In genomic region chr9:113978656-113979055, GRCm38 (mm10) we compare ENCODE assay signal across 20 mouse cellular contexts. TPM values are rescaled to one million over a fixed set of nuclear protein-coding genes. Genes with fewer than 3 reads are reported as not detected.
DNase-seq lines count a peak whose midpoint lies in the region; ATAC-seq and TF ChIP-seq lines count a peak whose summit lies in the region.
"Had no signal": no experiment of that assay in that cellular context is flagged by ENCODE, and none has a peak within 500 bp of the region (broad histone marks: within the 10 kb centered on the region; RNA-seq: fewer than 3 reads in every experiment).

No protein-coding gene starts in this region.

- peaks cover 4% of the 10 kb centered on the region for H3K4me1 ChIP-seq in heart, adult 2 months (ENCODE audit: control insufficient read depth, insufficient read depth, low read length)
- H3K4me1 ChIP-seq in bone marrow macrophage, adult 2 months (ENCODE audit: control insufficient read depth, insufficient read depth, low read length) = peaks cover 8% of the 10 kb centered on the region
- no peaks in the 10 kb centered on the region for H3K4me1 ChIP-seq in liver, embryonic 14.5 days (replicated peaks; ENCODE audit: control insufficient read depth in 2 of 2, insufficient read depth in 2 of 2, low read length in 1 of 2)
- H3K4me1 ChIP-seq in stomach, postnatal 0 days (replicated peaks; ENCODE audit: control insufficient read depth, insufficient read depth) = no peaks in the 10 kb centered on the region
- H3K4me1 ChIP-seq: embryonic facial prominence, embryonic 13.5 days had no signal

- no peak overlapping the region for H3K4me2 ChIP-seq in liver, embryonic 14.5 days (ENCODE audit: low read depth)
- H3K4me2 ChIP-seq in stomach, postnatal 0 days (replicated peaks; ENCODE audit: low read depth) = no peak overlapping the region
- H3K4me2 ChIP-seq: embryonic facial prominence, embryonic 13.5 days; heart, embryonic 12.5 days; hindbrain, embryonic 12.5 days; lung, embryonic 14.5 days; neural tube, embryonic 13.5 days had no signal

- no peaks in the 10 kb centered on the region for H3K27me3 ChIP-seq in heart, adult 2 months (ENCODE audit: control insufficient read depth, insufficient read depth, low read length)
- no peaks in the 10 kb centered on the region for H3K27me3 ChIP-seq in liver, embryonic 14.5 days (ENCODE audit: control insufficient read depth, insufficient read depth, low read length)
- H3K27me3 ChIP-seq in stomach, postnatal 0 days (ENCODE audit: control insufficient read depth, insufficient read depth, low read length) = no peaks in the 10 kb centered on the region
- H3K27me3 ChIP-seq: CH12.LX; embryonic facial prominence, embryonic 13.5 days; heart, embryonic 12.5 days; hindbrain, embryonic 12.5 days; neural tube, embryonic 13.5 days had no signal

- no peaks in the 10 kb centered on the region for H3K9me3 ChIP-seq in liver, embryonic 14.5 days (ENCODE audit: control insufficient read depth, low read length)
- no peaks in the 10 kb centered on the region for H3K9me3 ChIP-seq in stomach, postnatal 0 days (ENCODE audit: control insufficient read depth, low read length)
- H3K9me3 ChIP-seq: embryonic facial prominence, embryonic 13.5 days; heart, embryonic 12.5 days; hindbrain, embryonic 12.5 days; midbrain, embryonic 10.5 days; neural tube, embryonic 13.5 days had no signal

- 0 out of 2 replicates have a peak, but pooled peaks have one; percentile 14 for ATAC-seq in liver, embryonic 14.5 days (ENCODE audit: insufficient read depth)
- ATAC-seq in stomach, postnatal 0 days (ENCODE audit: low FRiP score, low TSS enrichment) = peak; percentile 86
- ATAC-seq: forebrain, postnatal 0 days had no signal

- H3K79me2 ChIP-seq in heart, adult 2 months (replicated peaks; ENCODE audit: control insufficient read depth, insufficient read depth, low read length) = no peaks in the 10 kb centered on the region

- no peak overlapping the region for H3K9ac ChIP-seq in heart, adult 2 months (ENCODE audit: low read depth, low read length)
- no peak overlapping the region for H3K9ac ChIP-seq in liver, embryonic 14.5 days (replicated peaks)
- no peak overlapping the region for H3K9ac ChIP-seq in stomach, postnatal 0 days (ENCODE audit: low read length)
- H3K9ac ChIP-seq: embryonic facial prominence, embryonic 13.5 days; forebrain, postnatal 0 days; heart, embryonic 12.5 days; hindbrain, embryonic 12.5 days; lung, embryonic 14.5 days; neural tube, embryonic 13.5 days had no signal

- no peak for TF ChIP-seq POLR2A in heart, adult 2 months (IDR thresholded peaks at IDR 0.05; ENCODE audit: insufficient read depth, low read depth, low read length)
- no peak for TF ChIP-seq POLR2A in bone marrow macrophage, adult 2 months (IDR thresholded peaks at IDR 0.05; ENCODE audit: borderline replicate concordance, low read depth, low read length)

- peak; percentile 89 for DNase-seq in heart, adult 11 months
- no peak for DNase-seq in heart, adult 2 months
- no peak for DNase-seq in liver, embryonic 14.5 days (ENCODE audit: low read depth in 3 of 3, low spot score in 3 of 3)
- DNase-seq in stomach, postnatal 0 days (ENCODE audit: low spot score) = no peak
- no peak for DNase-seq in cerebellum, adult 18-20 months
- no peak for DNase-seq in right cerebral cortex, postnatal 36 days (ENCODE audit: low spot score in 2 of 2)
- DNase-seq: forebrain, postnatal 0 days; layer of hippocampus, postnatal 36 days; lung, embryonic 14.5 days; lung, postnatal 36 days; right cerebral cortex, adult 18-20 months; spleen, adult 18-20 months; thymus, adult 2 months had no signal

- intact Hi-C loops in heart, adult 2 months (cut with DNase I) = no loop called here

- no peak for TF ChIP-seq EP300 in heart, adult 2 months (IDR thresholded peaks at IDR 0.05; ENCODE audit: insufficient read depth, low read depth, low read length)
- TF ChIP-seq EP300 in liver, embryonic 14.5 days (IDR thresholded peaks at IDR 0.05; ENCODE audit: low read depth) = no peak
- no peak for TF ChIP-seq EP300 in stomach, postnatal 0 days (optimal IDR thresholded peaks at IDR 0.05)

- no peaks in the 10 kb centered on the region for H3K36me3 ChIP-seq in heart, adult 2 months (ENCODE audit: control insufficient read depth, insufficient read depth, low read length)
- H3K36me3 ChIP-seq in liver, embryonic 14.5 days (replicated peaks; ENCODE audit: control insufficient read depth, insufficient read depth, low read depth) = peaks cover 62% of the 10 kb centered on the region
- H3K36me3 ChIP-seq in stomach, postnatal 0 days (ENCODE audit: control insufficient read depth, insufficient read depth, low read length) = peaks cover 14% of the 10 kb centered on the region

- H3K27ac ChIP-seq in heart, adult 2 months = no peak overlapping the region
- peak overlapping the region; percentile 22 for H3K27ac ChIP-seq in bone marrow macrophage, adult 2 months (ENCODE audit: insufficient read depth, low read depth, low read length)
- no peak overlapping the region for H3K27ac ChIP-seq in liver, embryonic 14.5 days
- H3K27ac ChIP-seq in stomach, postnatal 0 days (replicated peaks) = no peak overlapping the region
- H3K27ac ChIP-seq: embryonic facial prominence, embryonic 13.5 days; hindbrain, embryonic 12.5 days; midbrain, embryonic 10.5 days; neural tube, embryonic 13.5 days had no signal

- no peak for TF ChIP-seq CTCF in heart, adult 2 months (IDR thresholded peaks at IDR 0.05)
- TF ChIP-seq CTCF in bone marrow macrophage, adult 2 months (IDR thresholded peaks at IDR 0.05; ENCODE audit: low read depth, low read length) = no peak
- no peak for TF ChIP-seq CTCF in liver, embryonic 14.5 days (IDR thresholded peaks at IDR 0.05; ENCODE audit: low read depth)
- TF ChIP-seq CTCF in stomach, postnatal 0 days (IDR thresholded peaks at IDR 0.05; ENCODE audit: low read depth) = no peak

- H3K4me3 ChIP-seq in heart, adult 2 months = no peak overlapping the region
- no peak overlapping the region for H3K4me3 ChIP-seq in bone marrow macrophage, adult 2 months (ENCODE audit: insufficient read depth, low read length)
- H3K4me3 ChIP-seq in liver, embryonic 14.5 days (ENCODE audit: insufficient read depth in 1 of 2, low read depth in 2 of 2, low read length in 2 of 2) = no peak overlapping the region
- H3K4me3 ChIP-seq in stomach, postnatal 0 days (ENCODE audit: low read depth, low read length) = no peak overlapping the region
- H3K4me3 ChIP-seq: embryonic facial prominence, embryonic 13.5 days; heart, embryonic 12.5 days; hindbrain, embryonic 12.5 days; midbrain, embryonic 10.5 days; neural tube, embryonic 13.5 days had no signal

- WGBS in heart, adult 2 months = 56% methylated on average over 7 of the region's 7 CpGs
- 52% methylated on average over 7 of the region's 7 CpGs for WGBS in liver, embryonic 14.5 days (ENCODE audit: insufficient replicate concordance)
- WGBS in stomach, postnatal 0 days = 77% methylated on average over 7 of the region's 7 CpGs

RNA-seq across cellular contexts. Expression of gene Ubp1, which starts 47.9 kb away (rescaled TPM):
- total RNA-seq in heart, adult 2 months (2021) = 10 to 100 TPM; 25.7 to 26.0 TPM
- polyA plus RNA-seq in heart, adult 2 months (2012; rRNA removed) = 33.9 and 46.6 TPM in 2 replicates
- 73.3 and 84.1 TPM in 2 replicates for polyA plus RNA-seq in bone marrow macrophage, adult 2 months (2012; ENCODE audit: insufficient read depth, insufficient read length, missing spikeins)
- 58.6 and 72.6 TPM in 2 replicates for polyA plus RNA-seq in liver, embryonic 14.5 days (2012; rRNA removed)
- 46.0 and 55.4 TPM in 2 replicates for polyA plus RNA-seq in liver, embryonic 14.5 days (2014; fragmentation: Nextera tagmentation; extraction: Ambion mirVana)
- 14.4 and 16.5 TPM in 2 replicates for polyA plus RNA-seq in stomach, postnatal 0 days (2015; fragmentation: Nextera tagmentation; extraction: Ambion mirVana)
